Mouse (Mus musculus) C2C12 (cell line): ENCODE data around the gene Fam13a.

Source experiments
- CTCF ChIP-seq: IDR thresholded peaks from one replicate; pipeline ENCODE4 v1.5.1; 2011; ENCODE audit not compliant: control insufficient read depth, insufficient read depth, insufficient read length
- USF1 ChIP-seq: IDR thresholded peaks from one replicate; pipeline ENCODE4 v1.6.1; 2011; ENCODE audit warnings: low read depth, mild to moderate bottlenecking, control low read depth, moderate library complexity

DNA sequence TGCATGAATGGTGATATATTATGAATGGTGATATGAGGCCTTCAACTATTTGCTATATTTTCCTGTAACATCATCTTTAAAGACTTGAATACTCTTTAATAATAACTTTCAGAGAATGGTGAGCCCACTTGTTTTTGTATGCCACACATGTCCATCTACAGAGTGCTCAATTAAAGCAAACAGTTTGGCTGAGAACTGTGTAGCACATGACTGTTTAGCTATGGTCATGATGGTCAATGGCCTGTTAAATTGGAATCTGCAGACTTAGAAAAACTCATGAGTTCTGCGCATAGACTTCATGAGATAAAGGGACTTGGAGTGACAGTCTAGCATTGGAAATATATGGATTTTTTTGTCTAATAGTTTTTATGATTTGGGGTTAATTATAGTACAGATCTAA lies 73.9 kb downstream of the Fam13a start:
- TF ChIP-seq CTCF (no peak), USF1 (no peak)
